Mouse (Mus musculus): Measurements from ENCODE around the gene Kpna7.

GRCm38 (mm10) chr5:144954432-144954831 is 129.4 kb downstream of the Kpna7 start:
- TF ChIP-seq POLR2A (IDR thresholded peaks at IDR 0.05; ENCODE audit: insufficient read length, low read depth): no peak
- no peak for TF ChIP-seq MYOD1 (IDR thresholded peaks at IDR 0.05; ENCODE audit: control insufficient read depth in 1 of 3, insufficient read length in 2 of 3, low read depth in 2 of 3)
- no peak for TF ChIP-seq TCF12 (IDR thresholded peaks at IDR 0.05; ENCODE audit: insufficient read depth, poor library complexity, severe bottlenecking)
- TF ChIP-seq MYOG (IDR thresholded peaks at IDR 0.05; ENCODE audit: control insufficient read depth in 1 of 3, insufficient read depth in 1 of 3, insufficient read length in 2 of 3, low read depth in 2 of 3): no peak
- TF ChIP-seq CEBPB (IDR thresholded peaks at IDR 0.05; ENCODE audit: insufficient read depth, poor library complexity, severe bottlenecking): no peak
- no peak for TF ChIP-seq E2F4 (IDR thresholded peaks at IDR 0.05; ENCODE audit: insufficient read depth)
- no peak for TF ChIP-seq POLR2AphosphoS2 (IDR thresholded peaks at IDR 0.05; ENCODE audit: insufficient read length, low read depth)
